Mouse (Mus musculus) layer of hippocampus, postnatal 36 days (tissue): ENCODE measurements around the gene Tmem52b. TPM values are rescaled to one million over a fixed set of nuclear protein-coding genes. Genes with fewer than 3 reads are reported as not detected.
"Not testable (repeated sequence)": the region's sequence is repeated elsewhere in the genome, so short reads cannot be mapped to it uniquely, and the experiment has no call there.

ENCODE experiments used
- DNase-seq, 2 experiments: peaks; one replicate each; pipeline ENCODE4 v3.0.0; 2022
- total RNA-seq, 2 experiments: library from RNA; stranded (reverse); gene quantifications; 2 replicates each; pipeline ENCODE4 v1.2.3; 2021

The Tmem52b gene
- not detected for total RNA-seq

GRCm38 (mm10) chr6:129512367-129512766, at the start of gene Tmem52b:
Tmem52b (plus strand) TSS chr6:129512555.
- DNase-seq = no peak

GRCm38 (mm10) chr6:129471386-129471785, 41.0 kb upstream of the Tmem52b start:
- no peak for DNase-seq

GRCm38 (mm10) chr6:129472627-129473026, 39.7 kb upstream of the Tmem52b start:
- DNase-seq = no peak

- DNase-seq = no peak
Observed at GRCm38 (mm10) chr6:129476404-129477126, 35.8 kb upstream of the Tmem52b start.

DNA sequence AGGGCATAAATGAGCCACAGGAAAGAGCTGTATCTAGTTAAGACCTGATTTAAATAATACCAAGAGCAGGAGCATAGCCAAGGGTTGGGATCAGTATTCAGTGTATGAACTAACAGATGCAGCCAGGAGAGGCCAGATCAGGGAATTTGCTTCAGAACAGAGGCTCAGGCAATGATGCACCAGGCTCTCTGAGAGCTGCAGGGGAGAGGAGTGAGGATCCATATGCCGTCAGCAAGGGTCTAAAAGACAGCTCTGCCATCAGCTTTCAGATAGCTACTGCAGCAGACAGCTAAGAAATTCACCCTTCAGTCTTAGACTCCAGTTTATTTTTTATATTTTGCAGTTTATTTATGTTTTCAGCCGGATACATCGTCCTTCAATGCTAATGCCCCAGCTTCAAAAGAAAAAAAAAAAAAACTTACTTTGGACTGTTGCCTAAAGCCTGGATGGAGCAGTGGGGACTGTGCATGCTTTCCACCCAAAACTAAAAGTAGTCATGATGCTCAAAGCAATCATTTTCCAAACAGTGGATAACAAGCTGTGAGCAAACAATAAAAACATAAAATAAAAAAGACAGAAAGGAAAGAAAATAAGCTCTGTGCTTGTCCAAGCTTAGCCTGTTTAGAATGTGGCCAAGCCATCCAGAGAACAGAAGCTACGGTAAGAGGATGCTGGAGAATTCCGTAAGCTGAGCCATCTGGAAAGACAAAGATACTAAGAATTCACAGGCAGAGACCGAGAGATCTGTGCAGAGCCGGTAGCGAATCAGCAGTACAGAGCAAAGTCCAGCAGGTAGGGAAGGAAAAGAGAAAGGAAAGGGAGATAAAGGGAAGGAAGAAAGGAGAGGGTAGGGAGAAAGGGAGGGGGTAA, 32.0 kb upstream of the Tmem52b start:
- peak; percentile 35 to 44 for DNase-seq

DNA sequence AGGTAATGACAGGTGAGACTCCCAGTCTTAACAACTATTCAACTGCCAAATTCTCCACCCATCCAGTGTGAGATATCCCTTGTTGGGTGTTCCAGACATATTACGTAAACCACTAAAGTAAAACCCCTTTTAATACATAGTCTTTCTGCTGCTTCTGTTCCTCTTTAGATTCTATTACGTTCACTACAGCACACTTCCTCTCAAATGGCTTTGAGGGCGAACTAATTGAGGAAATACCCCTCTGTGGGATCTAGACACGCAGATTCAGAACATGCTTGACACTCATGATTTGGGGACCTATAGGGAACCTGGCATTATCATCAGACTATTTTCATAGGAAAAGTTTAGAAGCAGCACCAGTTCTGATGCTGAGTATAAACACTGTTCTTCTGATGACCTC, 17.4 kb upstream of the Tmem52b start:
- no peak for DNase-seq

DNA sequence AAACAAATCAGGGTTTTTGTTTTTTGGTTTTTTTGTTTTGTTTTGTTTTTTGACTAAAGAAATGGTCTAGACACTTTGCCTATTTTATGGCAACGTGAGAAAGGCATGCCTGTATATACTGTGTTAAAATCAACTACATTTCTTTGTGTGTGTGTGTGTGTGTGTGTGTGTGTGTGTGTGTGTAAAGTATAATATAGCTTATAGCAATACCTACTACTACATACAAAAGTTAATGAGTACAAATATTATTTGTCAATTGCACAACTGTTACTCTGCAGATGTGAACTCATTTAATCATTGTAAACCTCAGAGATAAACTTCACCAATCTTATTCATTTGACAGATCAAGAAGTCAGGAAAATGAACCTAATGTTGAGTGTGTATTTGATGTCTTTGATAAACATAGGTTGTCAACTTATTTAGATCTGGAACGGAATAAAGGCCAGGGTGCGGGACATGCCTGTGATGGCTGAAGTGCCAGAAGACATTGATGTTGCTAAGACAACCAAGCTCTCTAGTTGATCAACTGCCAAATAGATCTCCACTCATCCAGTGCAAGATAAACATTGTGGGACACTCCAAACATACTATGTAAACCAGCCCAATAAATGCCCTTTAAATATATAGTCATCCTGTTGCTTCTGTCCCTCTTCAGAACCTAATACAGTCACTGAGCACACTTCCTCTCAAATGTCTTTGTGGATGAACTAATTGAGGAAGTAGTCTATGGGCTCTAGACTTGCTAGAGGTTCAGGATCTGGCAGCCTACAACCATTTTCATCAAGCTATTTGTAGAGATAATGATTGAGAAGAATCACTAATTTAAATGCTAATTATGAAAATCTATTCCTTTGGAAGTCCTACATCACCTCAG, 14.8 kb upstream of the Tmem52b start:
- no peak for DNase-seq

DNA sequence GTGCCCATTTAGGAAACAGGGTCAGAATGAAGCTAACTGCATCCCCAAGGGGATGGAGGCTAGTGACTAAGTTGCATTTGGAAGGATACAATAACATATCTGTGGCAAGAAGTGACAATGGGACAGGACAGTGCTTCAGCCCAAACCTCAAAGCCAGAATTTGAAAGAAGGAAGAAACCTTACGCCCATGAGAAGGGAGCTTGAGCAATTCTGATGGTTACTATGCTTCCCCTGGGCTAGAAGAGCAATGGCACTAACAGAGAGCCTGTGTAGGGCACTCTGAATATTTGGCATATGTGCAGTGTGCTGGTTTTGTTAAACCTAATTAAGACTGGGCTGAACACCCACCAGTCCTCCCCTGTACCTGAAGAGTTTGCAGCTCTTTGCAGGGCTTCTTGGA, 12.8 kb upstream of the Tmem52b start:
- not testable (repeated sequence) for DNase-seq

DNA sequence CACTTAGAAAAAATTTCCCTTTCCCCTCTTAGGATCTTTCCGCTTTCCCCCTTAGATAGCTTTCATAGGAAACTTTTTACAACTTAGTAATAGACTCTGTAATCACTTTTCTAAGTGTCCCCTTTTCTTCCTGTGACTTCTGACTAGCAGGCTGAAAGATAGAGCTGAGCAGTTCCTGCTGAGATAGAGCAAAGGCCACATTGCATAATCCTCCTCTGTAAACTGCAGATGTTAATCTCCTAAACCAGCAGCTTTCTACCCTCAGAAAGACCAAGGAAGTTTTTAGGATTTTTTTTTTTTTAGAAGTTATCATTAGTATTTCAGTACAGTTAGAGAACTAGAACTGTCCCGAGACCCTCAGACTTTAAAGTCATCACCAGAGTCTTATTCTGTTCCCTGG, 8.9 kb upstream of the Tmem52b start:
- DNase-seq = no peak

- no peak for DNase-seq
Observed at GRCm38 (mm10) chr6:129507024-129507423, 5.3 kb upstream of the Tmem52b start, which contains the start of gene Olr1. Olr1 (minus strand) TSS chr6:129507165.

DNA sequence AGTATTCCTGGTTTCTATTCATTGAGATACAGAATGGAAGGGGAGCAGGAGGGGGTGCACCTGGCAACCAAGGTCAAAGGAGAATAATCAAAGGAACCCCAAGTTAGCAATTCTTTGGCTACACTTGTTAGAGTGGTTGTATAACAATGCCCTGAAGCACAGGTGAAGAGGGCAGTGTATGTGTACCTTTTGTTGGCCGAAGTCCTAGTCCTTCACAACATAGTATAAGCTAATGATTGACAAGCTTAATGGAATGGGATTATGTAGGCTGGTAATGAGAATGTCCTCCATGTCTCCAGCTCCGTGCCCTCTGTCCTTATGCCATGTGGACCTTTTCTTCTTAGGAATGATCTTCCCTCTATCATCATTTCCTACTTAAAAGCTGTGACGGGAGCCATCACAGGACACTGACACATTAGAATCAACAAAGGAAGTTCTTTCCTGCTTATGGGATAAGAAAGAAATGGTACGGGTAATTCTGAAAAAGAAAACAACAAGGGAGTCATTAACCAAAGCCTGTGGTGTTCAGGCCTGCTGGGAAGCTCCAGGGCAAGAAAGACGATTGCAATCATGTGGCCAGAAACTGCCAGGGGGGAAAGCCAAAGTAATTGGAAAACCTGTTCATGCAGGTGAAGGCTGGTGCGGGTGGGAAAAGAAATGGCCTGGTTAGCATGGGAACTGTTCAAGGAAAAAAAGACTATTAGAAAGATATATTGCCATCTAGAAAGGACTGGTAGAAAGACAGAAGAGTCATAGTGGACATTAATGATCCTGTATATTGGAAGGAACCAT, 2.0 kb upstream of the Tmem52b start:
- DNase-seq = no peak

DNA sequence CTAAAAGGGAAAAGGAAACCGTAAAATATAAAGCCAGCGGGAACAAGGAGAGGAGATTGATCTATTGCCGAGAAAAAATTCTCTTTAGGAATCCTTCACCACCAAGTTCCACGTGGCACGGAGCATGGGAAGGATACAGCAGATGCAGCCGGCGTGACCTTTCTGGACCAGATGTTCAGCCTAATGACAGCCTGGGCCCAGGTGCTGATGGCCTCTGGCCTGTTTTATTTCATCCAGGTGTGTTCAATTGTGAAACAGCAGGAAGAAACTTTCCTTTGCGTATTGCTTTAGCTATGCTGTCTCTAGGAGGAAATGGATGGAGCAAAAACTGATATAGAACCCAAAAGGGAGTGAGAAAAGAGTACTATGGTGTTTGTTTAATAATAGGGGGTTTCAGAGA, 513 bp downstream of the Tmem52b start:
- no peak for DNase-seq

DNA sequence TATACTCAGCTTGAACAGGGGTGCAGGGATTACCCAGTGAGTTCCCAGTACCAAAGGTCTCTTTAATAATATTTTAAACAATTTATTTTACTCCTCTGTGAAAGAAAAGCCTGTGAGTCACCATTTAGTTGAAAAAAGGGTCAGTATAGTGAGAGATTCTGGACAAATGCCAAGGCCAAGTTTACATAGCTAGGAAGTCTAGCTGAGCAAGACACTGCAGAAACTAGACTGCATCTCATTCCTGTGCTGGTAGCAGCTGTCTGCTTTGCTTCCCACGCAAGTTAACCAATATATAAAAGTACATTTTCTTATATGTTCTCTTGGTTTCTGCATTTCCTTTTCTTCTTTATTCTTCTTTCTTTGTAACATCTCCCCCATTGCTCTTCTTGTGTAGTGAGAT, 1.1 kb downstream of the Tmem52b start:
- DNase-seq = no peak

DNA sequence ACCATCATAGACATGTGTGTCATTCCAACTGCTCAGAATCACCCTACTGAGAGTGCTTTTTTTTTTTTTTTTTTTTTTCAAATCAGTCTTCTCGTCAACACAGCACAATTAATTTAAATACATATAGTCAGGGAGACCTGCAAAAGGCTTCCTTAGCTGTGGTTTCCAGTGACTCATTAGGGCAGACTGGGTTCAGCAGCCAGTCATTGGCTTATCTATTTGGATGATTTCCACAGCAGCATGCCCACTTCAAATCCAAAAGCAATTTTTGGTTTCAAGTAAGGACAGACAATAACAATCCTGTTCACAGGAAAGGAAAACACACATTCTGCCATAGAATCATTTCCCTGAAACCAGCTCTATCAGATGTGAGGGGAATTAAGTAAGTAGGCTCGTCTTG, 2.0 kb downstream of the Tmem52b start:
- no peak for DNase-seq

- DNase-seq = no peak
Observed at GRCm38 (mm10) chr6:129515068-129515467, 2.7 kb downstream of the Tmem52b start.

GRCm38 (mm10) chr6:129516388-129516787, 4.0 kb downstream of the Tmem52b start:
- no peak for DNase-seq

DNA sequence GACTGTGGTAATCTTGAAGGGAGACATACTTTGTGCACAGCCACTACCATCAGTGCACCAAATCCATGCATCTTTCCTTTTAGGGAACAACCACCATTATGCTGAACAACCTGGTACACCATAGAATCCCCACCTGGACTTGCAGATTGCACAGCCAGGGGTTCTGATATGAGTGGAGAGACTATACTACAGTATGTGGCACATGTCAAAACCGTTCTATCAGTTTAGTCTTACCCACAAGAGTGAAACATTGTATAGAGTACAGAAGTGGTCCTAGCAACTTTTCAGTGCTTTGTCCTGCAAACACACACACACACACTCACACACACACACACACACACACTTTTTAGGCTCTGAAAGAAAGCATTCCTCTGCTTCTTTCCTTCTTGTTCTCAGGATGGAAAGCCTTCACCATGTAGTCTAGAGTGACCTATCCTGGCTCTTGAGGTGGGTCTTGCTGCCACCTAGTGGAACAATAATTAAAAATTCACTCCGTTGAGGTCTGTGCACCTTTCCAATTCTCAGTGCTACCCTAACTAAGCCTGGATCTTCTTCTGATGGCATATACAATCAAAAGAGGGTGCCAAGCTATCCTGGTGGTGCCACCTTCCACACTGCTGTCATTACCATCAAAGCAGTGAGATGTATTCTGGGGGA, 5.5 kb downstream of the Tmem52b start:
- no peak for DNase-seq

DNA sequence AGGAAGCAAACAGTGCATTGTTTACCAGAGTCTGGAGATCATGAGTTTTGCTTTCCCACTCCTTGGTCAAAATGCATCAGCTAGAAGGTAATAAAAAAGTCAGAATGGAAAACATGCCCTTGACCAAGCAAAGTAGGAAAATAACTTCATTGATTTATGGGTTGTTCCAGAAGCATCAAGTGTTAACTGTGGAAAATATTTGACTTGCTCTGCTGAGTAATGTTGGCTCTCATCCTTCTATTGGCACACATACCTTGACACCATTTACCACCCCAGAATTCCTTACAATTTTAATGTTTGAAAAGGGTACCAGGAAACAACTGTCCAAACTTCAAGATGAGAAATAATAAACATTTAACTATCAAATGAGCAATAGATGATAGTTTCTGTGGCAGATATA, 13.7 kb downstream of the Tmem52b start:
- no peak for DNase-seq

GRCm38 (mm10) chr6:129527416-129527815, 15.1 kb downstream of the Tmem52b start:
- no peak for DNase-seq

DNA sequence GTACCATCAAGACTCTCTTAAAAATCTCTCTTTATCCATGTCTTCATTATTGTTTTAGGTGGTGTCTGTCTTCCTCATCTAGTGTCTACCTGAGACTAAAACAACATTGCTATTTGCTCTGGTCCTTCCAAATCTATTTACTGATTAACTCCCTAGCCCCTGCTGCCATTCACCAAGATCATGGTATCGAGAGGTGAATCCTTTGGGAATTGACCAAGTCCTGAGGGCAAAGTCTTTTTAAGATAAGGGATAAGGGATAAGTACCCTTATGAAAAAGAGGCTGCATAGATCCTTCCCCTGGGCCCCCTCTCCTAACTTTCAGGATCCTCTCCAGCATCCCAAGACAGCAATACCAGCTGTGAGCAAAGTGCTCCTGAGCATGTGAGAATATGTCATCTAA, 17.2 kb downstream of the Tmem52b start:
- no peak for DNase-seq

GRCm38 (mm10) chr6:129530261-129530660, 17.9 kb downstream of the Tmem52b start:
- DNase-seq = no peak
